Mouse (Mus musculus): ENCODE results near the gene Tmem30a.

Tmem30a gene

DNA sequence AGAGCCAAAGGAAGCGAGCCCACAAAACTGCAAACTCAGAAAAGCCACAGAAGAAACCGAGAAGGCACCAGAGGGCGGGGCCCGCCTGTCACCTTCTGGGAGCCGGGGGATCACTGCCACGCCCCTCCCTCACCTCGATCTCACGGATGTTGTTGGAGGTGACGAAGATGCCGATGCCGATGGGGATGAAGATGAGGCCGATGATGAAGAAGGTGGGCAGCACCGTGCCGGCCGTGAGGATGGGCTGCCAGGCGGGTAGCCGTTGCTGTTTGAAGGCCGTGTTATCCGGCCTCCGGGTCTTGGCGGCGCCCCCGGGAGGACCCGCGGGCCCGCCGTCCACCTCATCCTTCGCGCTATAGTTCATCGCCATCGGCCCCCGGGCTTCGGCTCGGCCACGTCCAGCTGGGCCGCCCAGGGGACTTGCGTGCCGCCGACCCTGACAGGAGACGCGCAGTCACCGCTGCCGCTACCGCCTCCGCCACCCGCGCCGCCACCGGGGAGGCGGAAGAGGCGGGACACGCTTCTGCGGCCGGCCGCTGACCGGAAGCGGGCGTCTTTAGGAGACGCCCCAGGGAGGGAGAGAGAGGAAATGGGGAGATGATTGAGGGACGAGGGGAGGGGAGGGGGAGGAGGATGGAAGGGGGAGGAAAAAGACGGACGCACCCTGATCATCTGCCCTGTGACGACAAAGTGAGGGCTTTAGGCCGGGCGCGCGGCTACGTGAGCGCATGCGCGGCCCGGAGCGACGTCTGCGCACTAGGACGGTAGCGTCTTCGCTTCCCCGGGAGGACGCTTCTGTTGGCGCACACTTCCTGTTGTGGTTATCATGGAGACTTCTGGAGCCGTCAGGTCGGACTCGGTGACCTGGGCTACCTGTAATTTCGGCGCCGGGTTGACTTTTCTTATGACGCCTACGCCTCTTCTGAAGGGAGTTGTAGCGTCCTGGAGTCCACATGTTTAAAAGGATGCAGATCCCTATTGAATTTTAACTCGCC is at the start of gene Tmem30a:
Gene Tmem30a, minus strand, starts transcription at position 667 of the 995 bp plus-strand sequence.
- DNase-seq (ENCODE audit: low spot score in 2 of 2): peak; percentile 75 to 89

DNA sequence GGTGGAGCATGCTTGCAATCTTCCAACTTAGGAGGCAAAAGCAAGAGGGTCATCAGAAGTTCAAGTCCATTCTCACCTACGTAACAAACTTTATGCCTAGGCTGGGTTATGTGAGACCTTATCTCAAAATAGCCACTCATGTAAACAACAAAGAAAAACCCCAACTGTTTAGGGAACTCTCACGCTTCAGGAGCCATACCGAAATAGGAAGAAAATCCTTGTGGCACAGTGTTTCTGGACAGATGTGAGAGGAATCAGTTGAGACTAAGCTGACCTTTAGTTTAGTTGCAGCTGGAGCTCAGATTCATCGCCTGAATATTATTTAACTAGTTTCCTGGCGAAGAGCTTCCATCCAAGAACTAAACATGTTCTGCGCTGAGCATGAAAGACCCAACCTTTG is 49.3 kb upstream of the Tmem30a start:
- no peak for DNase-seq (ENCODE audit: low spot score in 2 of 2)

DNA sequence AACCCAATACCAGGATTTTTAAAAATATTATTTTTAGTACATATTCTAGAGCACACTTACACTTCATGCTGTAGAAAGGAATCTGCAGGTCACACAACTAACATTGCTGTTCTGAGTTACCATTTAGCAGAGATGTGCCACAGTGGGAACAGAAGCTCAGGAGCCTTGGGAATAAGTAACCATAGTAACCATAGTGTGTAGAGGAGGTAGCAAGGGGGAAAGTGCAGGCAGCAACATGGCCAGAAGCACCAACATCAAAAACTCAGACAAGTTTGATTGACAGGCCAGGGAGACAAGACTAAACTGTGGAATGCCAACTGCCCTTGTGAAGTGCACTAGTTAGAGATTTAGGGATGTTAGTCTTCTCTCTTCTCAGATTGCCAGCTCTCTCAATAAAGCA is 48.7 kb upstream of the Tmem30a start:
- DNase-seq (ENCODE audit: low spot score in 2 of 2): no peak

DNA sequence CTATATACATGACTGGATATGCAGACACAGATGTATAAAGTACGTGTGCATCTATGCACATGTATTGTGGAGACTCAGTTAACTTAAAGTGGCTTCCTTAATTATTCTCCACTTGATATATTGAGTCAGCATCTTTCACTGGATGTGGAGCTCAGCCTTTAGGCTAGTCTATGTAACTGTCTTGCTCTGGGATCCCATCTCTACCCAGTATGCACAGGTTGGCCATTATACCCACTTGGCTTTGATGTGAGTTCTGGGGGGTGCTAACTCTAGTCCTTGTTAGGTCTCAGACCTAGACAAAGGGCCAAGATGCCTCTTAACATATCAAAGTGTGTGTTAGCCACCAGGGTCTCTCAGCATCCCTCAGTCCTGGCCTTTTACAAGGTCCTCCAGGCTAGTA is 38.0 kb upstream of the Tmem30a start:
- no peak for DNase-seq (ENCODE audit: low spot score in 2 of 2)

DNA sequence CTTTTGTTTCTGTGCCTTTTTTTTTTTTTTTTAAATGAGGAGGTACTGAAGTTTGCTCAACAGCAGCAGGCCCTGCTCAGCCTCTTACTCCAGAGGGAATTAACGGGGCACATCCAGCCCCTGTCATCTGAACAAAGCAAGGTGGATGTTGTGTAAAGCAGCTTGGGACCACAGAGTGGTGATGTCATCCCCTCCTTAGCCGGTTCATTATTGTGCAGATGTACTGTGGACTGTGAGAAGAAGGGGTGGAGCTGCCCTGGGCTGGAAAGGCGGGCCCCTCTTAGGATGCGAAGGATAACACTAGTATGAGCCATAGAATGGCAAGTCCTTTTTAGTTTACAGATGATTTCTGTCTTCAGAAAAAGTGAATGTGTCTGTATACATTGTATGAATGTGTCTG is 37.6 kb upstream of the Tmem30a start:
- no peak for DNase-seq (ENCODE audit: low spot score in 2 of 2)

DNA sequence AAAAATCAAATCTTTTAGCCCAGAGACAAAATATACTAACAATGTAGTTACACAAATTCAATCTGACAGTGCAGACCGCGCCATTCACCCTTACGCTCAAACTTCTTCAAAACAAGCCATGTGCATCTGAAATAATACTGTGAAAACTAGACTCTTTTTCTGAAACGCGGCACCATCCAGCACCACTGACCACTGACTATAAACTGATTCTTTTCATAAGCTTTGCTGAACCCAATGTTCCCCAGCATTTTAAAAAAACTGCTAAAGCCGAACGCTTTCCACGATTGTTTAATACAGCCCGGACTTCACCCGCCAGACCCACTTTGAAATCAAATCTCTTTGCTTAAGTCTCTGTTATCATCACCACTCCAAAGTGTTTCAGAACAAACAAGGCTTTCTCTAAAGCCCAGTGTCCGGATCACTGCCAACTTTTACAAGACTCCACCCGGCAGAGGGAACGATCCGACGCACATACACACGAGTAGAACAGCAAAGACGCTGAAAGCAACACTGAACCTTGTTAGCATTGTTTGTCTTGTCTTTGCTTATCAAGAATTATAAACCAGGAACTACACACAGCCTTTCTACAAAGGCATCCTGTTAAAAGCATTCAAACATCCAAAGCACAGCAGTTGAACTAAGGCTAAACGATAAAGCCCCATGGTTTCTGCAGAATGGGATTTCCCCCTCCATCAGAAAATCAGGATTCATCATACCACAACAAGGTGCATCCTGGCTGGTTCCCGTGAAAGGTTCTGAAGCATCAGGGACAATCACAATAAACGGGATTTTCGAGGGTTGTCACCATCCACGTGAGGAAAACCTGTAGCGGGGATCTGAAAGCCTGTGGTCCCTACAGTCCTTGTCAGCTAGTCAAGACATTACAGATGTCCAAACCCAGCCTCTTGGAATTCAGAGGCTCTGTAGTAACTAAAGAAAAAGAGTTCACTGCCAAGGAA is 36.8 kb upstream of the Tmem30a start:
- no peak for DNase-seq (ENCODE audit: low spot score in 2 of 2)

DNA sequence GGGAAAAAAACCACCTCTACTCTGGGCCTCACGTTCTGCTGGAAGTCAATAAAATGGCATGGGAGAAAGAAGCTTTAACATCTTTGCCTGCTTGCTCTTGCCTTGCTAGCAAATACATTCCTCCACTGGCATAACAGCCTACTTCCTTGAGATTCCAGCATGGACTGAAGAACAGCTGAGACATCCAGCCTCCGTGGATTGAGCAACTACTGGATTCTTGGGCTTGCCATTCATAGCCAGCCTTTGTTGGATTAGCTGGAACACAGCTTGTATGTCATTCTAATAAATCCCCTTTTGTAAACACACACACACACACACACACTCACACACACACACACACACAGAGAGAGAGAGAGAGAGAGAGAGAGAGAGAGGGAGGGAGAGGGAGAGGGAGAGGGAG is 33.8 kb upstream of the Tmem30a start:
- DNase-seq (ENCODE audit: low spot score in 2 of 2): no peak

DNA sequence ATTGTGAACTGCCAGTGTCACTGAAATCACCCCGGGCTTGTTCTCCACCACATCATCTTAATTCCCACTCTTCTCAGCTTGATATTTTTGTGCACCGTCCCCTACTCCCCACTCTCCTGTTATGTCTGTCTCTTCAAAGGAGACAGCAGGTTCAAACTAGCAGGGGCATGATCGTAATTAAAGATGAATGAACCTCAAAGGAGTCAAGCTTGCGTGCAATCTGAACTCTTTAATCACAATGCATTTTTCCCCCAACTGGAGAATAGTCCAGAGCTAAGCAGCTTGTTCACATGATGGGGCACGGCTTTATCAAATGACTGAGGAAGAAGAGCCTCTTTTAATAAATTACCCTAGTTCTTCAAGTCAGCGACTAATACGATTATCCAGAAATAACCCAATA is 32.2 kb upstream of the Tmem30a start:
- no peak for DNase-seq (ENCODE audit: low spot score in 2 of 2)

DNA sequence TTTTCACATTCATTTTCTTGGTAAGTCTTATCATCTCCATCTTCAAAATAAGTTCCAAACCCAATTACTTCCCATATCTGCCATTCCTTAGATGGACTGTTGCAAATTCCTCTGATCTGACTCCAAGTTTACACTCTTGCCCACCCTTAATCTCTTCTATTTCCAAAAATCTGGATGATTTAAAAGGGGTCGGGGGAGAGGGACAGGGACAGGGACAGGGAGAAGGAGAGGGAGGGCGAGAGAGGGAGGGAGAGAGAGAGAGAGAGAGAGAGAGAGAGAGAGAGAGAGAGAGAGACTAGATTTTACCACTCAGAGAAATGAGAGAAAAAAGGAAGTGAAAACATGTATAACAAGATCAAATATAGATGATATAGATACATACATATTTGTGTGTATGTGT is 30.5 kb upstream of the Tmem30a start:
- DNase-seq (ENCODE audit: low spot score in 2 of 2): no peak

DNA sequence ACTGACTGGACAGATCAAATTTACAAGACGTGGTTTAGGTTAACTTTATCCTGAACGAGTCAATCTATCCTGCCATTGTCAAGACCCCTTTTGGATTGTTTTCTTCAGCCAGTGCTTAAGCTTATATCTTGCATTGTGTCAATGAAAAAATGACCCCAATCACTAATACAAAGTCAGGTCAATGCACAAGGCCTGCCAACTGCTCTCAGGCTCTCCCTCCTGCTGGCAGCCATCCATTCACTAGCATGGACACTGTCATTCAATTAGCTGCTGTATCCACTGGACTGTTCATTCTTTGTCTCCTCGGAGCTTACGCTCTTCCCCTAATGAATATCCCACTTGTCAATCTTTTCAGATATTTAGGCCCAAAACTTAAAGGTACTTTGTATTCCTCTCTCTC is 30.1 kb upstream of the Tmem30a start:
- no peak for DNase-seq (ENCODE audit: low spot score in 2 of 2)

DNA sequence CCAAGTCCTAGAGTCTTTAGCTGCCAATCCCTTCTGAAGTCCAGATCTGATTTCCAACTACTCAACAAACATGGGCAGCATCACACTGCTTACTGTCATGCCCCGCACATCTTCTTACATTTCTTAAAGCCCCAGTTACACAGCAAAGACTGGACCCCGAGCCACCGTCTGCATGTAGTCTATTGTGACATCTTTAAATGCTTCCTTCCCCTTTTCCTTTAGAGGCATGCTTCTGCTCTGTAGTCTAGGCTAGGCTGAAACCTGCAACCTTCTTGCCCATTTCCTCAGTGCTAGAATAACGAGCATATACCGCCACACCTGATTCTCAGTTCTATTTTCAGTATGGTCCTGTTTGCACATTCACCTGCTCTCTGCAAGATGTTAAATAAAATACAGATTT is 23.2 kb upstream of the Tmem30a start:
- DNase-seq (ENCODE audit: low spot score in 2 of 2): no peak

DNA sequence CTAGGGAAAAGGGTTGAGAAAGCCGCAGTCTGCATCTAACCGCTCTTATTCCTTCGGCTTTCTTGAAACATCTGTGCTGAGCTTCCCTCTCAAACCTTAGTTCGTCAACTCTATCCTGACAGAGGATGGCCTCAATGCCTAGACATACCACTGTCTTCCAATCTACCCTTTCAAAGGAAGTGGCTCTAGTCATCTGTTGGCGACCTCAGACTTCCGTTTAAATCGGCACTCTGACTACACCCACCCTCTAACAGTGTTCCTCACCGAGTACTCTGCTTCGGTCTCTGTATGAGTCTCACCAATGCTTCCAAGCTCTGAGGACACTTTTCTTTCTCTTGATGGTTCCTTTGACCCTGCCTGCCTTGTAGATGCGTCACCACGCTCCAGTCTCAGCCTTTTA is 22.7 kb upstream of the Tmem30a start:
- no peak for DNase-seq (ENCODE audit: low spot score in 2 of 2)

DNA sequence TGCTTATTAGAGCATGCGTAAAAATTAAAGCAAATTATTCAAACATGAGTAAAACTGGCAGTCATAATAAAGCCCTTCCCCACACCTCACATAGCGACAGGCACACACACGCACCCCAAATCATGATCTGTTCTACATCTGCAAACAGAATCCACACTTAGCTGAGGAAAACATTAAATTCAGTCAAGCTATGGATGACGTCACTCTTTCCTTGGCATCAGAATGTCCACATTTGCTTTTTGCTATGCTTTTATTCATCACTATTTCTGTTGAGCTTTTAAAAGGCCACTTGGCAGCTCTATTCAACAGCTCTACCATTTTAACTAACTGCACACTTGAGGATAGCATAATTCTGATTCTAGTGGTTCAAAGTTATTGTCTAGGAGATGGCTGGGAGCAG is 21.3 kb upstream of the Tmem30a start:
- DNase-seq (ENCODE audit: low spot score in 2 of 2): no peak

DNA sequence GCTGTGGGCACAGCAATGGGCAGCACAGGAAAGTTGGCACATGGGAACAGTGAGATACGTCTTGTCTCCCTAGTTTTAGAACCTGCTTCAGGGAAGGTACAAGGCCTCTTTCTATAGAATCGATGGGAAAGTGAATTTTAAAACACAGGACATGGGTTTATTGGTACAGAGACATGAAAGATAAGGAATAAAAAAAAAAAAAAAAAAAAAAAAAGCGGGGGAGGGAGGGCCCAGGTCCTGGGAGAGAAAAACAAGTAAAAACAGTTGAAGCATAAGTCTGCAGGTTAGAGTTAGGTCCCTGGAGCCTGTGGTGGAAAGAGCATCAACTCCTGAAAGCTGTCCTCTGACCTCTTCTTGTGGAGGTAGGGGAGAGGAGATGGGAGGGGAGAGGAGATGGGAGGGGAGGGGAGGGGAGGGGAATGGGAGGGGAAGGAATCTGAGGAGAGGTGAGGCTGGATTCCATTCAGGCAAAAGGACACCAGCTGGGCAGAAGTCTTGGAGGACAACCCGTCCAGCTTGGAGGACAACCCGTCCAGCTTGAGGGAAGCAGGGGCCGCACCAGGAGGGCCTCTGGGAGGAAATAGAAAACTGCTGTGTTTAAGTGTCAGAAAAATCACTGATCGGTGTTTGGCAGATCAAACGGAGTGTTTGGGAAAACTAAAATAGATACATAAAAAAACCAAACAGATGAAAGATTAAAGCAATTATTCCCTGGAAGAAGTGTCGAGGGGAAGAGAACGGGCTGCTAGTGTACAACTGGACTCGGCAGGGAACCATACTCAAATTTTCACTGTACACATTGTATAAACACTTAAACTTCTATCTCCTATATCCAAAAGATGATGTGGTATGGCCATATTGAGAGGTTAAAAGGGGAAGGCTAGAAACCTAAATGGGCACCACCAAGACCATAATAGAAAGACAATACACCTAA is 17.9 kb upstream of the Tmem30a start:
- DNase-seq (ENCODE audit: low spot score in 2 of 2): no peak

DNA sequence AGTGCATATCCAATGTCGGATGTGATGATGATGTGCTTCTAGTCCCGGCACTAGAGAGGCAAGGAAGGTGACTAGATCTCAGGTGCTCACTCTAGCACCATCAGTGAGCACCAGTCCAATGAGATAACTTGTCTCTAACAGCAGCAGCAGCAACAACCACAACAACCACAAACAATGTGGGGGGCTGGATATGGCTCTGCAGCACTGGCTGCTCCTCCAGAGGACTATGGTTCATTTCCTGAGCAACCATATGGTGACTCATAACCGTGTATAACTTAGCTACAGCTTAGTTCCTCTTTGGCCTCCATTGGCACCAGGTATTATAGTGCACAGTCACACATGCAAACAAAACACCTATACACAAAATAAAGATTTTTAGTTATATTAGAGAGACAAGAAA is 17.2 kb upstream of the Tmem30a start:
- DNase-seq (ENCODE audit: low spot score in 2 of 2): no peak

DNA sequence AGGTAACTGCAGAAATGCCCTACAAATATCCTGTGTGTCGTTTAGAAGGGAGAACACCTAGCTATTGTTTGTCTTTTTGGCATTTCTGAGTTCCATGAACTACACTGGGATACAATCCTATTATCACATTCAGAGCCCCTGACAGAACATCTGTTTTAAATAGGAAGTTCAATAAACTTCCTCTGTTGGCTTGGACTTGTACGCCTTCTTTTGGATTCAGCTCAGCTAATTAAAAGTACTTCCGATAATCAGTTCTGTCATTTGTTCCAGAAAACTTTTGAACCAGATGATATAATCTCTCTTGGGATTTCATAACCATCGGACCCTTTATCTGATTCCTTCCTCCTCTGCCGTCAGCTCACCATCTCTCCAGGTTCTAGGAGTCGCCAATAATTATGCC is 16.1 kb upstream of the Tmem30a start:
- no peak for DNase-seq (ENCODE audit: low spot score in 2 of 2)

DNA sequence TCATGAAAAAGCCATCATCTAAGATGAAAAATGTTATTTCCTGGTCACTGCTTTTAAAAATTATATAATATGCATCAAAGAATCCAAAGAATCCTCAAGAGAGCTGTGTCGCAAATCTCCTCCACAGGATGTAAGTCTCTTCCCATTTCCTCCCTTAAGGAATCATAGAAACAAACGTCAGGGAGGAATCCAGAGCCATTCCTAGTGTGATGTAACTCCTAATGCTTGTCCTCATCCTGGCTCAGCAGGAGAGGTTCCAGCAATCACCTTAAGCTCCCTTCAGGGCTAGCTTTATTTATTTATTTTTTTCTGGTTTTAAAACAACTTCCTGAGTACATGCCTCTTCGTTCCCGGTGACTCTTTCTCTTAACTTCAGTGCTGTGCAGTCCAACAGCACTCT is 13.9 kb upstream of the Tmem30a start:
- DNase-seq (ENCODE audit: low spot score in 2 of 2): no peak

DNA sequence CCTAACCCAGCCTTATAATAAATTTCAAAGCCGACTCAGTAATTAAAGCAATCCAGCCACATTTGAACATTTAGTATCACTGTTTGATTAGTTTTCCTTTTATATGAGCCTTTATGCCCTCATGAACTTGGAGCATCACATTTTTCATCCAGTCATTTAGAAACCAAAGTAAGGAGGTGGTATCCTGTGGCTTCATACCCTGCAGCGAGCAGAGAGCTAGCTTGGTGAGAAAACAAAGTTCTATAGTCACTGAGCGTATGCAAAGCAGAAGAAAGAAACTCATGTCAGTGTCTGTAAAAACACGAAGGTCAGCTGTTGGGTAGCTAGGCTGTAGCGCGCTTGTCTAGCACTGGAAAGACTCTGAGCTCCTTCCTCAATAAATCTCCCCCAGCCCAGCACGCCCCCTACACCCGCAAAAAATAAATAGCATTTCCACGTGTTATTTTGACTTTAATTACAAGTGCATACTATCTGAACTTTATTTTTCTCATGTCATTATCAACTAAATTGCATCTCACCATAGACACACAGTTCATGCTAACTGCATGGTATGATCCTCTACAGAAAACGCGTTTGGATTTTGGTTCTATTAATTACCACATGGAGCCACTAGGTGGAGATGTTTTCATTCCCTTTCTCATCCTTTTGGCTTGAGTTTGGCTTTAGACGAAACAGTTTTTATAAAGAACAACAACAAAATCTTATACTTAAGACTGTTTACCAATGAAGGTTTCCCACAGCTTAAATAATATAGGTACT is 13.2 kb upstream of the Tmem30a start:
- DNase-seq (ENCODE audit: low spot score in 2 of 2): no peak

DNA sequence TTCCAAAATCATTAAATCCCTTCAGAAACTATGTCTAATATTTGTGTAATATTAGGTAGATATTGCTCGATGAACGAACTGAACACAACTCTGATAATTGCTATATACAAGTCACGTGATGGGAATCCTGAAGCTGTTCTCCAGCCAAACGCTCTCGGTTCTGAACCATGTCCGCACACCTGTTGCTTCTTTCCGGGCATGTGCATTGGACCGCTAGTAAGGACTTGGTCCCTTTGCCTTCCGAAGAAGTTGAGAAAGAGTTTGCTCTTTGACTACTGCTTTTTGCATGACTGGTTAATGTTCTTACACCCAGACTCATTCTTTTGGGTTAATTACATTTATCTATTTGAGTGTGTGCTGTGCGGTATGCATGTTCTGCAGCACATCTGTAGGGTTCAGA is 12.1 kb upstream of the Tmem30a start:
- DNase-seq (ENCODE audit: low spot score in 2 of 2): no peak

DNA sequence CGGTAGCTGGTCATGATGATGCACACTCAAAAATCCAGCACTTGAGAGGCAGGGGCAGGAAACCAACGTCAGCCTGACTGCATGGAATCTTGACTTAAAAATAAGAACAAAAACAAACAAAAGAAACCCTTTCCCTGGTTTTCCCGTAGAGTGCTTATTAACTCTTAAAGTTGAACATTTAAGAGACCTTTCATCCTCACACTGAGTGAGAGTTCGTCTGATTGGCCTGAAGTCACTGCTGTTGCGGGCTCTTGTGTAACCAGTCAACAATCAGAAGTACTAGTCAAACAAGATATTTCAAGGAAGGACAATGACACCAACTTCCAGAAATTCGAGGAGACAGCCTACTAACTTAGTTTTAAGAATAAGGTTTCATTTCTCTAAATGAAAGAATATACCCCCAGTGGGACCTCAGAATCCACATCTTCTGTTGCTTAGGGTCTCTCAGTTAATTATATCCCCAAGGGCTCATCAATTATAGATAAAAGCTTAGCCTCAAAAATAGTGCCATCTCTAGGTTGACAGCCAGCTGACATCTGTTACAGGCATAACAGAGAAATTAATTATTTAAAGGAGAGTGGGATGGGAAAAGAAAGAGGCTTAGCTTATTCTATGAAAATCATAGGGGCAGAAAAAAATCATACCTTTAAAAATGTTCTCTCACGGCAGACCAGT is 3.3 kb upstream of the Tmem30a start:
- DNase-seq (ENCODE audit: low spot score in 2 of 2): no peak

Measured in frontal cortex, postnatal 25 days (tissue).